Mouse (Mus musculus): ENCODE data around the gene Elf5.

DNA sequence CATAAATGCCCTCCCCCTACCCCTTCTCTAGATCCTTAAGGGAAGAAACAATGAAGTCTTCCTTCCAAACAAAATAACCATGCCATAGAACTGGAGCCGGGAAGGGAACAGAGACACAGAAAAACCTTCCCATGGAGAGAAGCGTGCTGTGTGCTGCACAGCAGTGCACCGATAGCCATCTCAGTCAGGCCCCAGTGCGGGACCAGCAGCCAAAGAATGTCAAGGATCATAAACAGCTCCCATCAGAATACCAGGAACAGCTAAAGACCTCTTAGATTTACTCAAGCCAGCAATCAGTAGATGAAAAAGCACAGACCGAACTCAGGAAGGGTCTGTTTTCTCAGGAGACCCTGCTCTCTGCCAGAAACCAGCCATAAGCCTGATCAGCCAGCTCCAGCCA lies 25.0 kb downstream of the Elf5 start:
- TF ChIP-seq CTCF (IDR thresholded peaks at IDR 0.05; ENCODE audit: insufficient read depth, low read depth, low read length) (no peak), POLR2A (IDR thresholded peaks at IDR 0.05; ENCODE audit: insufficient read depth, low read depth, low read length) (no peak)
